Mouse (Mus musculus) activated CD4-positive, CD25-positive, alpha-beta regulatory T cell, adult 4 months (primary cell): ENCODE data around the gene Pdcd7. TPM values are rescaled to one million over a fixed set of nuclear protein-coding genes. Genes with fewer than 3 reads are reported as not detected.
"Not testable (repeated sequence)": the region's sequence is repeated elsewhere in the genome, so short reads cannot be mapped to it uniquely, and the experiment has no call there.

Source experiments
- ATAC-seq: one replicate; pipeline ENCODE4 v1.8.0; 2017
- polyA plus RNA-seq, 2 experiments: library from polyadenylated mRNA; unstranded; fragments of 100-300 nt; shearing (Covaris generic); gene quantifications; one replicate each; pipeline ENCODE4 v1.2.1; 2017

Gene Pdcd7
- 1 to 10 TPM; 4.1 to 5.0 TPM for polyA plus RNA-seq

DNA sequence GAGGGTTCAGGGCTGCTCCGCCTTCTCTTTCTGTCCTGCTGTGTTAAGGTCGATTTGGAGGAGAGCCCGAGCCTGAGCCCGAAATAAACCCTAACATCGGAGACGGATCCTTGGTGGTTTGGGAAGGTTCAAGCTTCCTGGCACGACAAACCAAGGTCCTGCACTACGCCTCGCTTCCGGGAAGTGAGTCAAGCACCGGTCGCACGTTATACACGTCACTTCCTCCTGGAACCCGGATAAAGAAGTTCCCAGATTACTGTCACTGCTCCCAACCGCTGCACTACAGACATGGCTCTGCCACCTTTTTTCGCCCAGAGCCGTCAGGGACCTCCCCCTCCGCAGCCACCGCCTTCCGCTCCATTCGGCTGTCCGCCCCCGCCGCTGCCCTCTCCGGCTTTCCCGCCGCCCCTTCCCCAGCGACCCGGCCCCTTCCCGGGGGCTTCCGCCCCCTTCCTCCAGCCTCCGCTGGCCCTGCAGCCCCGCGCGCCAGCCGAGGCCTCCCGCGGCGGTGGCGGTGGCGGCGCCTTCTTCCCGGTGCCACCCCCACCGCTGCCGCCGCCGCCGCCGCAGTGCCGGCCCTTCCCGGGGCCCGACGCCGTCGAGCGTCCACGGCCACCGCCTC, at the start of gene Pdcd7:
TSS of gene Pdcd7 (plus strand) at position 251 of the 622 bp plus-strand sequence.
- peak; percentile 75 for ATAC-seq

DNA sequence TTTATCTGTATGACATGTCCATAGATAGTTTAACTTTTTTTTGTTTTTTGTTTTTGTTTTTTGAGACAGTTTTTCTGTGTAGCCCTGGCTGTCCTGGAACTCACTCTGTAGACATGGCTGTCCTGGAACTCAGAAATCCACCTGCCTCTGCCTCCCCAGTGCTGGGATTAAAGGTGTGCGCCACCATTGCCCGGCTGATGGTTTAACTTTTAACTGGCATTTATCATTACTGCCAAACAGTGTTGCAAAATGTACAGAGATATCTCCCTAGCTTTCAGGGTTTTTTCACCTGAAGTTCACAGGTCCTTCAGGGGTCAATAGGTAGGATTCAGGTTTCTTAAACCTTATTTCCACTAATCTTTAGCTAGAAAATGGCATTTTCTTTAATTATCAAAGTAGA, 48.8 kb upstream of the Pdcd7 start:
- no peak for ATAC-seq

DNA sequence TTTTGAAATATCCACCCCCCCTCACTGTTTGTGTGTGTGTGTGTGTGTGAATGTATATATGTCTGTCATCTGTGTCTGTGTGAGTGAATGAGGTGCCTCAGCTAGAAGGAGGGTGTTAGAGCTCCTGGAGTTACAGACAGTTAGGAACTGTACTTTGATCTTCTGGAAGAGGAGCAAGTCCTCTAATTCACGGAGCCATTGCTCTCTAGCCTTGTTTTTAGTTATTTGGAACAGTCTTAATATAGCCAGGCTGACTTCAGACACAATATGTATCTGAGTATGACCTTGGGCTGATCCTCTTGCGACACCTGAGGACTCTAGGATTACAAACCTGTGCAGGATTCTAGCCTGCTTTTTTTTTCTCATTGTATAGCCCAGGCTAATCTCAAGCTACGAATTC, 47.1 kb upstream of the Pdcd7 start:
- ATAC-seq: no peak

DNA sequence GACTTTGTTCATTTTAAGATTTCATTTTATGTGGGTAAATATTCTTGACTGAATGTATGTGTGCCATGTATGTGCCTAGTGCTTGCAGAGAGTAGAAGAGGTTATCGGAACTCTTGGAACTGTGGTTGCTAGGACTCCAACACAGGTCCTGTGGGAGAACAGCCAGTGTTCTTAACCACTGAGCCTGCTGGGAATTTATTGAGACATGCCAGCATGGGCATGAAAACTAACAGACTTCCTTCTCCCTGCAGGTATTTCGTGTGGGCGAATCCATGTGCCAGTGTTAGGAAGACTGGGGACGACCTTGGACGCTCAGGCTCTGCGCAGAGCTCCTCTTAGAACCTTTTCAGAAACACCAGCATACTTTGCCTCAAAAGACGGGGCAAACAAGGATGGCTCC, 46.3 kb upstream of the Pdcd7 start:
- ATAC-seq: no peak

DNA sequence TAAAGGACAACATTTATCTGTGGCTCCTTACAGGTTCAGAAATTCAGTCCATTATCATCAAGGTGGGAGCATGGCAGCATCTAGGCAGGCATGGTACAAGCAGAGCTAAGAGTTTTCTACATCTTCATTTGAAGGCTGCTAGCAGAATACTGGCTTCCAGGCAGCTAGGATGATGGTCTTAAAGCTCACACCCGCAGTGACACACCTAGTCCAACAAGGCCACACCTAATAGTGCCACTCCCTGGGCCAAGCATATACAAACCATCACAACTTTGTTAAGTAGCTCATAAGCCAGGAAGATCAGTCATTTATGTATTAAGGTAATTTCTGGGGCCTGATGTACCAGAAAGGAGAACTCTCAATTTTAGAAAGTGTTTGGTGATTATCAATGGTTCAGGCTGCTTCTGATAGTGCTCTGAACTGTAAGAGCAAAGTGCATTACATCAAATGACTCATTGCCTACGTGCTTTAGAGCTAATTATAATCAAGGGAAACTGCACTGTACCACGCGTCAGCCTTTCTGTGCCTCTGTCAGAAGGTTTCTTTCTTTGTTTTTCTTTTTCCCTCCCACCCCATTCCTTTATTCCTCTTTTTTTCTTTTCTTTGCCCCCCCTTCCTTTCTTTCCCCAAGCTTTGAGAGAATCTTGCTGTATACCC, 43.4 kb upstream of the Pdcd7 start:
- ATAC-seq: no peak

DNA sequence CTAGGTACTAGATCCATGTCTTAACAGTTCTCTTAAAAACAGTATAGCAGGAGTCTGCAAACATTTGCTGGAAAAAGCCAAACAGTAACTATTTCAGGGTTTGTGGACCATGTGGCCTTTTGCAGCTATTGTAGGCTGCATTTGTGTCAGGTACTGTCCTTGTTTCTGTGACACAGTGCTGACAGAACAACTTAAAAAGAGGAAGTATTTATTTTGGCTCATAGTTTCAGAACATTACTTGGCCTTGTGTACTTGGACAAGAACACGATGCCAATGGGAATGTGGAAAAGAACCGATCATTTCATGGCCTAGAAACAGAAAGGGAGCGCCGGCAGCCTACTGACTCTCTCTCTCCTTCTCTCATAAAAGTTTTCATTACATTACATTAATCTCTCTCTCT, 42.3 kb upstream of the Pdcd7 start:
- ATAC-seq: no peak

DNA sequence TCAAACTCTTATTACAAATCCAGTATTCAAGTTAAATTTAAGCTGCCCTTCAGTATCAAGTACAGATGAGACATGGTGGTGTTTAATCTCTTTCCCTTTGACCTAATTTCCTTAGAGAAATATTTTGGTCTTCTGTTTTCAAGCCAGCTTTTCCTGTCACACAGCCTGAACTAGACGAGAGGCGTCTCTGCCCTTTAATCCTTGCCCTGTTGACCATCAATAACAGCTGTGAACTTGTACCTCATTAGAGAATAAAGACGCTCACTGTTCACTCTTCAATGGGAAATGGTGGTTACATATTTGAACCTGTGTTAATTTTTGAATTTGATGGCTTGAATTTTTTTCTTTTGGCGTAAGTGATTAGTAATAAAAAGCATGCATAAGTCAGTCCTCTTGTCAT, 41.6 kb upstream of the Pdcd7 start:
- ATAC-seq: no peak

DNA sequence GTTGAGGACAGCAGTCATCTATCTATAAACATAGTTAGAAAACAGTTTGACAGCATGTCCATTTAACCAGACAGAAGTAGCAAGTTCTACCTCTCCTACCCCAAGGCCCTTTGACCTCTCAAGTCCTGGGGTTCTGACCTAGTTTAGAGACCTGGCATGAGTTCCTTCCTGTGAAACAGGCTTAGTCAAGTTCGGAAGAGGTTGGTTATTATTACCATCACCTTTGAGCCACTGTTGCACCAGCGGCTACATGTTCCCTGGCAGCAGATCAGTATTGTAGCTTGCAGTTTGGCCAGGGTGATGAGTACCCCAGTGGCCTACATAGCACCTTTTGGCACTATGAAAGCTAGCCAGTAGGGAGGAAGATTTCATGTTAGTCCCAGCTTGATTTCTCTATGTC, 39.2 kb upstream of the Pdcd7 start:
- ATAC-seq: no peak

DNA sequence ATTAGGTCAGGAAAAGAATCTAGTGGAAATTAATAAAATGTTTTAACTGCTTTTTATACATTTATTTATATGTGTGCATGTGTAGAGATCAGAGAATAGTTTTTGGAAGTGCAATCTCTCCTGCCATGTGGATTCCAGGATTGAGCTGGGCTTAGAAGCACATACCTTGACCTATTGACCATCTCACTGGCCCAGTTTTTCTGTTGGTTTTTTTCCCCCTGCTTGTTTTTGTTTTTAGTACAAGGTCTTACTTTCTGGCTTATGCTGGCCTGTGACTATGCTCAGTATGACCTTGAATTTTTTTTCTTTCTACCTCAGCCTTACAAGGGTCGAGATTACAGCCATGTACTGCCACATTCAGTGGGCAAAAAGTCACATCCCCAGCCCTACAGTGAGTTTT, 37.9 kb upstream of the Pdcd7 start:
- no peak for ATAC-seq

DNA sequence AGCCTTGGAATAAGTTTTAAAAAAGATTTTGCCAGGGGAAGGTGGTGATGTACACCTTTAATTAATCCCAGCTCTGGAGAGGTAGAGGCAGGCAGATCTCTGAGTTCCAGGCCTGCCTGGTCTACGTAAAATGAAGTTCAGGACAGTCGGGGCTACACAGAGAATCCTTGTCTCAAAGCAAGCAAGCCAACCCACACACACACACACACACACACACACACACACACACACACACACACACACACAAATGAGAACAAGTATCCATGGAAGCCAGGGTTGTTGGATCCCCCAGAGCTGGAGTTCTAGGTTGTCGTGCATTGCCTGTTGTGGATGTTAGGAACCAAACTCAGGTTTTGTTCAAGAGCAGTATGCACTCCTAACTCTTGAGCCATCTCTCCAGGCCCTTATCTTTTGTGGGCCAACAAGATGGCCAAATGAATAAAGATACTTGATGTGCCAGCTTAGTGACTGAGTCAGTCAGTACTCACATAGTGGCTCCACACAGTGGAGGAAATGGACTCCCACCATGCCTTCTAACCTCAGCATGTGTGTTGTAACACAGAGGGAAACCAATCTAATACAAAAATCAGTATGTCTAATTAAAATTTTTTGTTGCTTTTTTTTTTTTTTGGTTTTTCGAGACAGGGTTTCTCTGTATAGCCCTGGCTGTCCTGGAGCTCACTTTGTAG, 33.1 kb upstream of the Pdcd7 start:
- no peak for ATAC-seq

DNA sequence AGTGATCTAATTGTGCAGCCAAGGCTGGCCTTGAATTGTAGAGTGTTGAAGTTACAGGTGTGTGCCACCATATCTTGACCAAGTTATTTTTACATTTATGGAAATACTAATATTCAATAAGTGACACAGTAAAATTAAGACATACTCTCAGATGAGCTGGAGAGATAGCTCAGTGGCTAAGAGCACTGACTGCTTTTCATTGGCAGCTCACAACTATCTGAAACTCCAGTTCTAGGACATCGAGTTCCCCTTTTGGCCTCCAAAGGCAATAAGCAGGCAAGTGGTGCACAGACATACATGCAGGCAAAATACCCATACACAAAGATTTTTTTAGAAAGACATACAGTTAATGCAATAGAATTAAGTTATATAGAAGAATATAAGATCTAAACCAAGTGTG, 32.1 kb upstream of the Pdcd7 start:
- no peak for ATAC-seq

DNA sequence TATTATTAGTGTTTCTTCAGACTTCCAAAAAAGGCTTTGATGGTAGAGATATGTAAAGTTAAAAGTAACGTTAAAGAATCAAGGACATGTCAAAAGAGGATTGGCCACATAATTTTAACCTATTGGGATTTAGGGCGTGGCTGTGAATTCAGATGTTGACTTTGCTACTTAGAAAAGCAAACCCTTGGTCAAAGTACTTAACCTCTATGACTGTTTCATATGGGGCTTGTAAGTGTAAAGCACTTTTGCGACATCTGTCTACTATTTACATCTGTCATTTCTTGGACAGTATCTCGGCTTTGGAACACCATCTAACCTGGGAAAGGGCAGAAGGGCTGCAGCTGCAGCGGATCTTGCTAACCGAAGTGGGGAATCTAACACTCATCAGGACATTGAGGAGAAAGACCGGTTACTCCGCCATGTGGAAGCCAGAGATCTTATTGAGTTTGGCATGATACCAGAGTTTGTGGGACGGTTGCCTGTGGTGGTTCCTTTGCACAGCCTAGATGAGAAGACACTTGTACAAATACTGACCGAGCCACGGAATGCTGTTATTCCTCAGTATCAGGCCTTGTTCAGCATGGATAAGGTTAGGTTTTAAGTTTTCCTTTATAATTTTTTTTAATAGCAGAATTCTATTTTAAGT, 23.5 kb upstream of the Pdcd7 start:
- no peak for ATAC-seq

DNA sequence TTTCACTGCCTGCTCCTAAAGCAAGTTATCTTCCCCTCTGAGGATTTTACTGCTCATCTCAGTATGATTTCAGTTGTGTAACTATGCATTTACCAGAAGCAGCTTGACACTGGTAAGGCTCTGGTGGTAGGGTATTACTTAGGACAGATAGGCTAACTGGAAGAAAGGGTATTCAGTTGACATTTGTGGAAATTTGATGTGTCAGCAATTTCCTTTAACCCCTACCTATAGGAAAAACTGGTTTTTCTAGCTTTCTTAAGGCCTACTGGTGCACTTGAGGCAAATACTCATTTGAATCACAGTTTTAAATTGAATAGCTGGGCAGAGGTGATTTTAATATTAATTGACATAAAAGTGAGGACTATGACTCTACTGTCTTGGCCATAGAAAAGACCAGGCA, 19.9 kb upstream of the Pdcd7 start:
- no peak for ATAC-seq

DNA sequence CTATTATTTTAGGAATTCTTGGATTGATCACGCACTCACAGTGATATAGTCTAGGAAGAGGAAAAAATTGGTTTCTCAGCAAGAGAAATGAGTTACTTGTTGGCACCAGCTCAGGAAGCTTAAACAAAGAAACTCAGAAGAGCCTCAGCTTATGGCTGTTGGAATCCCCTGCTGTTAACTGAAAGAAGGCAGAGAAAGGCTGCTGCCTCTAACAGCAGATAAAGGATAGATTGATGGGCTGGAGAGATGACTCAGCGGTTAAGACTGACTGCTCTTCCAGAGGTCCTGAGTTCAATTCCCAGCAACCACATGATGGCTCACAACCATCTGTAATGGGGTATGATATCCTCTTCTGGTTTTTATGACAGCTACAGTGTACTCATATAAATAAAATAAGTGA, 18.5 kb upstream of the Pdcd7 start:
- no peak for ATAC-seq

DNA sequence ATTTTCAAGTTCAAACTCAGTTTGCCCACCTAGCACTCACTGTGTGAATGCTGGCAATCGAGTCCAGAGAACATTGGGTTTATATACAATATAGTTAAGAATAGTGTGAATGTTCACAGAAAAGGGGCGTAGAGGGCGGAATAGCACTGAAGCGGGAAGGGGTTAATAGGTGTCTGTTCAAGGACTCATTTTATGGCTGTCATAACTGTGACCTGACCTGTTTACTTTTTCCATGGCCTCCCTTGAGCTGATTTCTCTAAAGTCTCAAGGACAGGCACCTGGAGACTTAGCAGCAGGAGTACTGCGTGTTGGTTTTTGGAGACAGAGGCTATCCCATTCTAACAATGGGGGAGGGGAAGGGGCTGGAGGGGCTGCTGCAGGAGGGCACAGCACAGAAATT, 11.9 kb upstream of the Pdcd7 start:
- no peak for ATAC-seq

DNA sequence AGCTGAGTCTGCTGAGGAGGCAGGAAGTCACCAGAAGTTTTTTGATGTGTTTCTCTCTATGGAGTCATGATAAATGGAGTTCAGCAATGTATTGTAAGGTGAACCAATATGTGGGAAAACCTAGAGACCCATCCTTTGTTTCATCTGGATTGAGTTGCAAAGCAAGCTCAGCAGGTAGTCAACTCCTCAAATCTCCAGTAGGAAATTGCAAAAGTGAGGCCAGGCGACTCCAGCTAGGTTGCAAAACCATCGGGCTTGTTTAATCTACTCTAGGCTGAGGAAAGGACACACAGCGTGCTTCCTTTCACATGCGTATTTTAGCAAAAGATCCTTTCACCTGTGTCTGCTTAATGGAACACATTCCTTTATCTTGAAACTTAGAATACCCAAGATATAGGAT, 6.8 kb upstream of the Pdcd7 start:
- ATAC-seq: no peak

DNA sequence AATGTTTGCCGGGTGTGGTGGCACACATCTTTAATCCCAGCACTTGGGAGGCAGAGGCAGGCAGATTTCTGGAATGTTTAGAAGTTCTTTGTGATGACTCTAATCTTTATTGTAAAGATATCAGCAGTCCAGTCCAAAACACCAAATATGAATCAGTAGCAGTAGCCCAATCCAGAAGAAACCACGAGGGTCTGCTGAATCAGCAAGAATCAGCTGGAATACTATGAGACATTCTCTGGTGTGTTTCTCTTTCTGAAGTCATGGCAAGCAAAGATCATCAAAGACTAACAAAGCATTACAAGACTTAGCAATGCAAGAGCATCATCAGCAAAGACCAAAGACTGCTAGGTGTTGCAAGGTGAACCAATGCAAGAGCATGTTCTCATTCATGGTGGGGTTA, 5.5 kb upstream of the Pdcd7 start:
- ATAC-seq: no peak

DNA sequence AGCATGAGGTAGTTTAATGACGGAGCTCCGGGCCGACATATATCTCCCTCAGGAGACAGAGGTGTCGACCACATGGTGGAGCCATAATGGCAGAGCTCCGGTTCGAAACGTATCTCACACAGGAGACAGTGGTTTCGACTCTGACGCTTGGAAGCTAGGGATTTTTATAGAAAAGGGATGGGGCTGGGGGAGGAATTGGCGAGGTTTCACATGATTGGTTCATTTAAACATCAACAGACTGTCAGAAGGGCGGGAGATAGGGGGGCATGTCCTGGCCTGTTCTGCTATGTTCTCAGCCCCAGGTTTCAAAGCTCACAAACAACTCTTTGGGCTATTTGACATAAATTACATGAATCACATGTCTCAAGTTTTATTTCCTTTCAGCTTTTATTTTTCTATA, 465 bp upstream of the Pdcd7 start:
- not testable (repeated sequence) for ATAC-seq

DNA sequence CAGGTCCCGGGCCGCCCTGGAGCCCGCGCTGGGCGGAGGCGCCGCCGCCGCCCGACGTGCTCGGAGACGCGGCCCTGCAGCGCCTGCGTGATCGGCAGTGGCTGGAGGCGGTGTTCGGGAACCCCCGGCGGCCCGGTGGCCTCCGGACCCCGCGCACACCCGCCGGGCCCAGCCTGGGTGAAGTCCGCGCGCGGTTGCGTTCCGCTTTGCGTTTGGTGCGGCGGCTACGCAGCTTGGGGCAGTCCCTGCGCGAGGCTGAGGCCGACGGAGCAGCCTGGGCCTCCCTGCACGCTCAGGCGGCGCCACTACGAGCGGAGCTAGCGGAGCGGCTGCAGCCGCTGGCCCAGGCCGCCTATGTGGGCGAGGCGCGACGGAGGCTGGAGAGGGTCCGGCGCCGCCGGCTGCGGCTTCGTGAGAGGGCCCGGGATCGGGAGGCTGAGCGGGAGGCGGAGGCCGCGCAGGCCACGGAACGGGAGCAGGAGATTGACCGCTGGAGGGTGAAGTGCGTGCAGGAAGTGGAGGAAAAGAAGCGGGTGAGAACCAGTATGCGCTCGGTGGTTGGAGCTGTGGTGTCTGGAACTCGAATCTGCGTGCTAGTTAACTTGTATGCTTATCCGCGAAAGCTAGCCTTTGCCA, 690 bp downstream of the Pdcd7 start:
- ATAC-seq: peak; percentile 64

DNA sequence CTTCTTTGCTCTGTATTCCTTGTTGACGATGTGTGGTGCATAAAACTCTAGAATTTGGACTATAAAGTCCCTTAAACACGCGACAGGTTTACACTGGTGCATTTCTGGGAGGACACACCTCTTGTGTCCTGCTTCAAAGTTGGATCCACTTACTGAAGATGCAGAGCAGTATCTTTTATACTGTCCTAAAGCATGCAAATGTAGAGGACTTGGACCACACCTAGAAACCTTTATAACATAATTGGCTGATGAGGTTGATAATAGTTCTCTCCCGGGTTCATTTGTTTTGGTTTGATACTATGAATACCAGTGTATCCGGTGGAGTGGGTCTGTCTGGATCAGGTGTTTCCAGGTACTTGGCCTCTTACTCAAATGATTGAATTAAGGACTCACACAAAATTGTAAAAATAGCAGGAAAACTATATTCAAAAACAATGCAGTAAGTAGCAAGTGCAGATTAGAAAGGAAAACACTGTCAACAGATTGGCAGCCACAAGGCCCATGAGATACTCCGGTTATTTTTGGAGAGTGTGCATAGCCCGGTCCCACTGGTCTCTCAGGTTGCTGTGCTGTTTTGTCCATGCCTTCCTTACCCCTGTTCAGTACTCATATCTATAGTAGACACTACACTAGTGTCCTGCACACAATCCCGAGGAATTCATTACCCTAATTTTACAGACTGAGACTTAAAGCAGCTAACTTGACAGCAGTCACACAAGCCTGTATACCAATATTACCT, 1.4 kb downstream of the Pdcd7 start:
- ATAC-seq: no peak

DNA sequence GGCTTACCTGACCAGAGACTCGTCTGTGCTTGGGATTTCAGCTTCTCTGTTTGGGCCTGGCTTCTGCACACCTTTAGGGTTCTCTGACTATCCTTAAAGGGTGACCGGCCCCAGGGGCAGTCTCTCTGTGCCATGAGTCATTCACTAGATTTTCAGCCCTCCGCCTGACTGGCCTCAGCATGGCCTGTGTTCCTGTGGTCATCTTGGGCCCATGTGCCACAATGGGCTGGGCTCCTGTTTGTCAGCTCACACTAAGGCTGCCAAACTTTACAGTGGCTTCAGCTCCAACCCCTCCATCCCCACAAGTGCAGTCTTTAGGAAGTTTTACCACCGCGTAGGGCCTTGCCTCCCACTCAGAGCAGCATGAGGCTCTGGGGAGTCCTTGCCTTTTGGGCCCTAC, 7.3 kb downstream of the Pdcd7 start:
- ATAC-seq: no peak

DNA sequence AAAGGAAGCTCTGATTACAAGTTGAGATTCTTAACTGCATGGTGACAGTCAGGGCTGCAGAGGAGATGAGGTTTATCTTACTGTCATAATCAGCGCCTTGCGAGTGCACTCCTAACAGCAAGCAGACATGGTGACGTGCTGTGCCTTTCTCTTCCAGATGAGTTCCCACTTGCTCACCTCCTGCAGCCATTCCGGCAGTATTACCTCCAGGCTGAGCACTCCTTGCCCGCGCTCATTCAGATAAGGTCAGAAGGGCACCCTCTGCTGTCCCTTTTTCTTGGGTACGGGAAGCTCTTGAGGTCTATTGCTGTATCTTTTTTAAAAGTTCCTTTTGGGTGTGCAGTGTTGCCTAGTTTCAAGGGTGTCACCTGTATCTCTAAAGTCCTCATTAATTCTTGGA, 10.7 kb downstream of the Pdcd7 start:
- ATAC-seq: no peak

DNA sequence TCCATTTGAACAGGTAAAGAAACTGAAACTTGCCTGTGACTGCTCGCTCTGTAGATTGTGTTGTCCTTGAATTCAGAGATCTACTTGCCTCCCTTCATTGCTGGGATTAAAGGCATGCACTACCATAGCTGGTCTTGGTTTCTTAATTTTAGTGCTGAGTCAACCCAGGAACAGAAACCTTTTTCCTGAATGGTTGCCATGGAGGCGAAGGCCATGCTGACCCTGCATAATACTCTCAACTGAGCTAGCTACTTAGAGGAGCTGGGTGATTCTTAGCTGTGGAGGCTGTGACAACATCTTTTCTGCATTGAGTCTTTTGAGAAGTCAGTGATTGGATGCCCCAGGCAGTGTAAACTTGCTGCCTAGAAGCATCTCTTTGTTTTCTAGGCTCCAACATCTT, 11.1 kb downstream of the Pdcd7 start:
- ATAC-seq: no peak
